Mouse (Mus musculus) bone marrow macrophage, adult 2 months (primary cell): ENCODE measurements around the gene Trim14.
"Not testable (repeated sequence)": the region's sequence is repeated elsewhere in the genome, so short reads cannot be mapped to it uniquely, and the experiment has no call there.

Experiments used
- CTCF ChIP-seq: IDR thresholded peaks from 2 replicates; pipeline ENCODE4 v1.5.1; 2012; ENCODE audit warnings: low read depth, mild to moderate bottlenecking, low read length, moderate library complexity
- POLR2A ChIP-seq: IDR thresholded peaks from 2 replicates; pipeline ENCODE4 v1.6.1; 2012; ENCODE audit warnings: mild to moderate bottlenecking, low read depth, low read length, borderline replicate concordance

DNA sequence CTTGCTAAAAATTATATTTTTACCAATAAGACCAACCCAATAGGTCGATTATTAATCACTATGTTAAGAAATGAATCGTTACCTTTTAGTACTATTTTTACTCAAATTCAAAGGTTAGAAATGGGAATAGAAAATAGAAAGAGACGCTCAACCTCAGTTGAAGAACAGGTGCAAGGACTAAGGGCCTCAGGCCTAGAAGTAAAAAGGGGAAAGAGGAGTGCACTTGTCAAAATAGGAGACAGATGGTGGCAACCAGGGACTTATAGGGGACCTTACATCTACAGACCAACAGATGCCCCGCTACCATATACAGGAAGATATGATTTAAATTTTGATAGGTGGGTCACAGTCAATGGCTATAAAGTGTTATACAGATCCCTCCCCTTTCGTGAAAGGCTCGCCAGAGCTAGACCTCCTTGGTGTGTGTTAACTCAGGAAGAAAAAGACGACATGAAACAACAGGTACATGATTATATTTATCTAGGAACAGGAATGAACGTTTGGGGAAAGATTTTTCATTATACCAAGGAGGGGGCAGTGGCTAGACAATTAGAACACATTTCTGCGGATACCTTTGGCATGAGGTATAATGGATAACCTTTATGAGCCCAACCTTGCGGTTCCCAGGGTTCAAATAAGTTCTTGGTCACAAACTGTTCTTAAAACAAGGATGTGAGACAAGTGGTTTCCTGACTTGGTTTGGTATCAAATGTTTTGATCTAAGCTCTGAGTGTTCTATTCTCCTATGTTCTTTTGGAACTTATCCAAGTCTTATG lies 39.8 kb upstream of the Trim14 start:
- TF ChIP-seq CTCF, POLR2A: not testable (repeated sequence)
